Mouse (Mus musculus): ENCODE measurements around the gene Kdr. TPM values are rescaled to one million over a fixed set of nuclear protein-coding genes. Genes with fewer than 3 reads are reported as not detected.

Gene Kdr
- polyA plus RNA-seq, 1 experiment from 2014 or later, result 26.3 TPM

DNA sequence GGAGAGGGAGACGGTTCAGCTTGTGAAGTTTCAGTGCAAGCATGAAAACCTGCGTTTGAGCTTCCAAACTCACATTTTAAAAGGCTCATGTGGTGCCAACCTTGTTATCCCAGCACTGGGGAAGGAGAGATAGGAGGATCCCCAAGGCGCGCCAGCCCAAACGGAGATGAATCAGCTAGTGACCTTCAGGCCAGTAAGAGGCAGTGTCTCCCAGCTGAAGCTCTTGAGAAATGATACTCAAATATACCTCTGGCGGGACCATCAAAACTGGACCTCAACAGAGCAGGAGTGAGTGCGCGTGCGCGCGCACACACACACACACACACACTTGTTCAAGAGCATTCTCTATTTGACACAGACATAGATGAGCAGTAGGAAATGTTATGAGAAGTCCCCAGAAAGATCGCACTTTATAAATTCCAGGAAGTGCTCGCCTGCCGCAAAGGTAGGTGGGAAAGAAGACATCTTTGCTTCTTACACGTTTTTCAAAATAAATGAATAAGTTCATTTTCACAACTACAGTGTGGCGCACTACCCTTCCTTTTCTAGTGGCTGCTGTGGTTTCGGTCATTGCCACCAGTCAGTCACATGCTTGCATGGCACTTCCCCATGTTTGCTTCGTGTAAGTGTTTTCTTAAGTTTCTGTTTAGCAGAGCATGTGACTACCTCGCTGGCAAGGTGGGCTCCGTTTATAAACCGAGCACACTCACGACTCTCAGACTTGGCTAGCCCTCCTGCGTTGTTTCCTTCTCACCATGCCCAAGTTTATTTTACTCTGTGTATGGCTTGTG lies 2.5 kb upstream of the Kdr start:
- Histone ChIP-seq H3K36me3 (no peaks in the 10 kb centered on the region), H3K27me3 (ENCODE audit: insufficient read depth, poor library complexity, severe bottlenecking) (peaks cover 64% of the 10 kb centered on the region), H3K27ac (no peak overlapping the region), H3K9me3 (no peaks in the 10 kb centered on the region), H3K4me3 (no peak overlapping the region), H3K4me1 (replicated peaks) (peaks cover 20% of the 10 kb centered on the region)
- no peak for DNase-seq (ENCODE audit: low spot score)
- 68% methylated on average over 23 of the region's 23 CpGs for WGBS

DNA sequence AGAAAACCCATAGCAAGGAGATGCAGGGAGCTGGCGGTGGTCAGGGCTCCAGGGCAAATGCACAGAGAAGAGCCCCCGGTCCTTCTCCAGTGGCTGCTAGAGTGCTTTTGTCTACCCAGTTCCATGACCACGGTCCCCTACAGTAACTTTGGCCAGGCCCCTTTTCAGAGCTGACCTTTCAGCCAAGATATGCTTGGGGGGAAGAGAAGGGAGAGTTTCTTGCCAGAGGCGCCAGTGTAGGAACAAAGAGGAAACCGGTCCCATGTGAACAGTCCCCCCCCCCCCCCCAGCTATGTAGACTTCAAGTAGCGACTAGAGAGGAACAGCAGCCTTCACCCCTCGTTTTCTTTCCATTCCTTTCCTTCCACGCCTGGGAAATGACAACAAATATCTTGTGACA lies 850 bp upstream of the Kdr start:
- Histone ChIP-seq H3K4me1 (replicated peaks) (peaks cover 32% of the 10 kb centered on the region), H3K9me3 (no peaks in the 10 kb centered on the region), H3K27me3 (ENCODE audit: insufficient read depth, poor library complexity, severe bottlenecking) (peaks cover 76% of the 10 kb centered on the region), H3K36me3 (no peaks in the 10 kb centered on the region), H3K4me3 (peak overlapping the region; percentile 77), H3K27ac (peak overlapping the region; percentile 79)
- peak; percentile 28 for DNase-seq (ENCODE audit: low spot score)
- WGBS, result 3% methylated on average over 8 of the region's 8 CpGs

DNA sequence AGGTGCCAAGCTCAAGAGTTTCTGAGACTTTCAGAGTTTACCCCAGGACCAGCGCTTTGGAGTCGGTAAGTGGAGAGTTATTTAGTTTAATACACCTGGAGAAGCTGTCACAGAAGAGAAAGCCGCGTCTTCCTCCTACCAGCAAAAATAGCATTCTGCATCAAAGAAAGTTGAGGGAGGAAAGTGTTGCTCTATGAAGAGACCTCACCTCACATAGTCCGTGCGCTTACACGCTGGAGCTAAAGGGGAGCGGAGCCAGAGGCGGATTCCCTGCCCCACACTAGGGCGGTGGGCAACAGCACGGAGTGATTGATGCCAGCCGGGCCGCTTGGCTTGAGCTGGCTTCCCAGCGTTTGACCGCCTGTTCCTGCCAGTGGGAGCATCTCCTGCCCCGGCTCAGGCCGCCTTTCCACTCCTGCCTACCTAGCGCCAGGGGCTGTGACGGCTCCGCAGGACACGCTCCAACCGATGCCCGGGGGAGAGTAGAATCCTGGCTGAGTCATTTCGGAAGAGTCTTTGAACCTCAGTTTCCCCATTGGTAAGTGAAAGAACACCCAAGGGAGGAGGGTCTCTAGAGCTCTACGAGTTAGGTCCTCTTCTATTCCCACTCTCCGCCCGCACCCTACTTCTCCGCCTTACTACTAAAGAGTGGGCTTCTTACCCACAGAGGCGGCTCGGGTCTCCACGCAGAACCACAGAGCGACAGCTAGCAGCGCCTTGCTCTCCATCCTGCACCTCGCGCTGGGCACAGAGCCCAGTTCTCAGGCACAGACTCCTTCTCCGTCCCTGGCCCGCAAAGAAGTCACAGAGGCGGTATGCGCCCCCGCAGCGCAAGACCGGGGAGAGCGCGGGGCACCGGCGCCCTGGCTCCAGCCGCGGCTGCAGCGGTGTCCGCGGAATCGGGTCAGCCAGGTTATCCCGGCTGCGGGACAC lies 551 bp downstream of the Kdr start:
- H3K4me1 ChIP-seq (replicated peaks), result peaks cover 32% of the 10 kb centered on the region
- peak overlapping the region; percentile 77 for H3K4me3 ChIP-seq
- no peaks in the 10 kb centered on the region for H3K36me3 ChIP-seq
- H3K27ac ChIP-seq, result peak overlapping the region; percentile 79
- H3K27me3 ChIP-seq (ENCODE audit: insufficient read depth, poor library complexity, severe bottlenecking), result peaks cover 87% of the 10 kb centered on the region
- no peaks in the 10 kb centered on the region for H3K9me3 ChIP-seq
- peak; percentile 41 for DNase-seq (ENCODE audit: low spot score)
- WGBS, result 1% methylated on average over 54 of the region's 54 CpGs

DNA sequence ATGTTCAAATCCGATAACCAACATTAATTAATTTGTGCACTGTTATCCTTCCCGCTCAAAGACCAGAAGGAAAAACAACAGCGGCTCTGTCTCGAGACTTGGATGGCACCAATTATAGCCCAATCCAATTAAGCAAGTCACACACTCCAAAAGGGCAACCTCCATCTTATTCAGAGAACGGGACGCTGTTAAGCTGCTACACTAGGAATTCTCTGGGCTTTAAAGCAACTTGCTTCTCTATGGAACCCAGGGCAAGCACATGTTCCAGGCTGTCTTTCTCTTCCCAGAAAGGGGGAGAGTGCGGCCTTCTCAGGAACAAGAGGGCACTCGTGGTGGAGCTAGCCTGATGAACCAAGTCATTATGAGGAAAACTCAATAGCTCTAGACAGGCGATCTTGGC lies 1.6 kb downstream of the Kdr start:
- peaks cover 85% of the 10 kb centered on the region for H3K27me3 ChIP-seq (ENCODE audit: insufficient read depth, poor library complexity, severe bottlenecking)
- H3K27ac ChIP-seq, result no peak overlapping the region
- 0 out of 2 replicates have a peak overlapping the region, but pooled peaks have one; percentile 77 for H3K4me3 ChIP-seq
- no peak for DNase-seq (ENCODE audit: low spot score)
- WGBS, result 50% methylated on average over 9 of the region's 9 CpGs
- H3K9me3 ChIP-seq, result no peaks in the 10 kb centered on the region
- peaks cover 32% of the 10 kb centered on the region for H3K4me1 ChIP-seq (replicated peaks)
- H3K36me3 ChIP-seq, result no peaks in the 10 kb centered on the region

DNA sequence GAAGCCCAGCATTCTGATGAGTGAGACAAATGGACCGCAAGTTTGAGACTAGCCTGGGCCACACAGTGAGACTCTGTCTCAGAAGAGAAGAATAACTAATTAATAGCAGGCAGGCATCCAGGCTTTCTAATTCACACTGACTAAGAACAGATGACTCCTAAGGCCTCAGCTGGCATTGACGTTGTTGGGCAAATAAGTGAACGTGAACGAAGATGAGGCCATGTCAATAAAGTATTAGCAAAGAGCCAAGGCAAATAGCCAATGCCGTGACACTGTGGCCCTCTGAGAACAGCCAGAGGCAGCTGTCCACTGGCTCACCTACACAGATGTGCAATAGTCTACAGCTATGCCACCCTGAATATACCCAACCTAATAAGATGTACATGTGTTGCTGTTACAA lies 2.9 kb downstream of the Kdr start:
- Histone ChIP-seq H3K27ac (no peak overlapping the region), H3K9me3 (no peaks in the 10 kb centered on the region), H3K27me3 (ENCODE audit: insufficient read depth, poor library complexity, severe bottlenecking) (peaks cover 72% of the 10 kb centered on the region), H3K4me3 (peak overlapping the region; percentile 23), H3K36me3 (no peaks in the 10 kb centered on the region), H3K4me1 (replicated peaks) (peaks cover 35% of the 10 kb centered on the region)
- WGBS, result 71% methylated on average over 5 of the region's 5 CpGs
- DNase-seq (ENCODE audit: low spot score), result no peak

DNA sequence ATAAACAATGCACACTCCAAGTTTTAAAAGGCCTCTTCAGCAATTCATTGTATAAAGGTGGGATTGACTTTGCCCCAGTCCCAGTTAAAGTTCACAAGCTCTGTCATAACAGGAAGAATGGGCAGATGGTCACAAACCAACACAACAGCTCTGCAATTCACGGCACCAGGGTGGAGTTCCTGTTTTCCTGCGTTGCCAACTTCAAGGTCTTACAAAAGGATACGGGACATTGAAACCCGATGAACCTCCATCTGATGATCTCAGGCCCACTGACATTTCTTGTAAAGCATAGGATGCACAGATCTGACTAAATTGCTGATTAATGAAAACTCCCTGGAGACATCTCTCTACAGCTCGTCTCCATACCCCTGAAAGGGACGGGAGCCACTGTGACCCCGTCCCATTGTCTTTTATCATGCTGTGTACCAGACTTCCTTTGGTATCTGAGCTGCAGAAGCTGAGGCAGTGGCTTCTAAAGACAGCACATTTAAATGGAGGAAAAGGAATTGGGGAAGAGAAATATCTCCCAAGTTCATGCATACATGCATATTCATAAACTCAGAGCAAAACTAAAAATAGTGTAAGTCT lies 3.6 kb downstream of the Kdr start:
- Histone ChIP-seq H3K9me3 (no peaks in the 10 kb centered on the region), H3K27ac (no peak overlapping the region), H3K36me3 (no peaks in the 10 kb centered on the region), H3K27me3 (ENCODE audit: insufficient read depth, poor library complexity, severe bottlenecking) (peaks cover 64% of the 10 kb centered on the region), H3K4me1 (replicated peaks) (peaks cover 39% of the 10 kb centered on the region), H3K4me3 (no peak overlapping the region)
- WGBS, result 43% methylated on average over 7 of the region's 7 CpGs
- no peak for DNase-seq (ENCODE audit: low spot score)

DNA sequence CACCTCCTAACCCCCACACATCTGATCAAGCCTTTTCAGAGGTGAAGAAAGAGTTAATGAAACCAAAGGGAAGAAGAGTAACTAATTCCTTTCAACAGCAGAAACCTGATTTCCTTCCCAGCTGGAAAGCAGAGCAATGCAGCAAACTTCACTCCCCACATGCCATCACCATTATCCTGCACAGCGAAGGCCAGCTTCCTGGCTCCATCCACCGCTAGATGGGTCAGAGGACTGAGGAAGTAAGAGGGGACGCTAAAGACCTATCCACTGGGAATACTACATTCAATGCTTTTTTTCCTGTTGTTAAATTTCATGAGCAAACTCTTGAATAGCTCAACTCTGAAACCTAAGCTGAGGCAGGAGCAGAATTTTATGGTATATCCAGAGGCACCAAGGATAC lies 8.4 kb downstream of the Kdr start:
- DNase-seq (ENCODE audit: low spot score), result no peak
- H3K27me3 ChIP-seq (ENCODE audit: insufficient read depth, poor library complexity, severe bottlenecking), result peaks cover 18% of the 10 kb centered on the region
- WGBS, result 29% methylated on average over 3 of the region's 3 CpGs
- H3K4me1 ChIP-seq (replicated peaks), result peaks cover 13% of the 10 kb centered on the region
- H3K9me3 ChIP-seq, result no peaks in the 10 kb centered on the region
- no peak overlapping the region for H3K27ac ChIP-seq
- H3K36me3 ChIP-seq, result no peaks in the 10 kb centered on the region
- no peak overlapping the region for H3K4me3 ChIP-seq

DNA sequence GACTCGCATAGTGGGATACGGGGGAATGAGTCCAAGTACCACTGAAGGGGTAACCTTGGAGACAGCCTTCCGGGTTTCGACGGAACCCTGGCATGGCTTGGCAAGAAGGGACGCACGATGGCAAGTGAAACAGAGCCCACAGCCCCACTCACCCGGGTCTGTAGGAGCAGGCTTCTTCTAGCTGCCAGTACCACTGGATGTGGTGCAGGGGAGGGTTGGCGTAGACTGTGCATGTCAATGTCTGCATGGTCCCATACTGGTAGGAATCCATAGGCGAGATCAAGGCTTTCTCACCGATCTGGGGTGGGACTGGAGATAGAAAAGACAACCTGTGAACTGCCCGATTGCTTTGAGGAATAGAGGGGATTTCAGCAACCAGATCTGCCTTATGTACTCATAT lies 15.7 kb downstream of the Kdr start:
- no peak overlapping the region for H3K4me3 ChIP-seq
- no peaks in the 10 kb centered on the region for H3K9me3 ChIP-seq
- H3K27ac ChIP-seq, result no peak overlapping the region
- no peaks in the 10 kb centered on the region for H3K36me3 ChIP-seq
- no peaks in the 10 kb centered on the region for H3K4me1 ChIP-seq (replicated peaks)
- DNase-seq (ENCODE audit: low spot score), result no peak
- WGBS, result 93% methylated on average over 12 of the region's 12 CpGs
- H3K27me3 ChIP-seq (ENCODE audit: insufficient read depth, poor library complexity, severe bottlenecking), result no peaks in the 10 kb centered on the region

DNA sequence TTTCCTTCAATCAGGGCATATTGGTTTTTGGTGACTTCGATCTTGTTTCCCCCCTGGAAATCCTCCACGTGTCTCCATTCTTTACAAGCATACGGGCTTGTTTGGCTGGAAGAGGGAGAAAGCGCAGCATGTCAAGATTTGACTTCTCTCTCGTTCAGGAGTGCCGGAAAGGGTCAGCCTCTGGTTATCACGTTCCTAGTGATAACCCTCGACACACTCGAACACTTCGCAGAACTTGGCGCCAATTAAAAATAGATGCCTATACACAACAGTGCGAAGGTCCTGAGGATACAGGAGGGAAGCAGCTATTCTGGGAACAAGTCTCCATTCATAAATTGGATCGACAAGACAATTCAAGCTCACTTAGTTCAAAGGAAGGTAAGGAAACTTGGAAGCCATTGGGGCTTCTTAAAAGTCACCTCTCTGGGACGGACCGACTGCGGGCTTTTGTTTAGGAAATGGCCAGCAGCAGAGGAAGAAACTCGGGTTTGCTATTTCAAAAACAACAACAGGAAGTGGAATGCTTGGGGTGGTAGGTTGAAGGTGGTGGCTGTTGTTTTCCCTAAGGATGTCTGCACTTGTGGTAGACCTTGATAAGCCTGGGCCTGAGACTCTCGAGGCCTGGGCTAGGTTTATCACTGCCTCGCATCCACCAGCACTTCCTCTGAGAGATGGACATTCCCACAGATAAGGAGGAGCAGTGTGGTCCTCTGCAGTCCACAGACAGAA lies 16.4 kb downstream of the Kdr start:
- Histone ChIP-seq H3K4me1 (replicated peaks) (no peaks in the 10 kb centered on the region), H3K9me3 (no peaks in the 10 kb centered on the region), H3K27ac (no peak overlapping the region), H3K36me3 (no peaks in the 10 kb centered on the region), H3K4me3 (no peak overlapping the region), H3K27me3 (ENCODE audit: insufficient read depth, poor library complexity, severe bottlenecking) (no peaks in the 10 kb centered on the region)
- 84% methylated on average over 19 of the region's 19 CpGs for WGBS
- DNase-seq (ENCODE audit: low spot score), result no peak

DNA sequence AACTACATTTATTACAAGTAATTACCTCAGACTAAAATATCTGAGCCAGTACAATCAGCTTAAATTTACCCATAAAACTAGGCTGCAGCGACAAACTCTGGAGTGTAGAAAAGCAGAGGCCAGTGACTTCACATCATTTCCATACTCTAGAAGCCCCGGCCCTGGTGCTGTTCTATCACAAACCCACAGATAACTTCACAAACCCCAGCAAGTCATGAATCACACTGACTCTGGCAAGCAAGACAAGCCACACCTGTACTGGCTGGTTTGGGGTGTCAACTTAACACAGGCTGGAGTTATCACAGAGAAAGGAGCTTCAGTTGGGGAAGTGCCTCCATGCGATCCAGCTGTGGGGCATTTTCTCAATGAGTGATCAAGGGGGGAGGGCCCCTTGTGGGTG lies 18.4 kb downstream of the Kdr start:
- H3K4me3 ChIP-seq, result no peak overlapping the region
- no peaks in the 10 kb centered on the region for H3K36me3 ChIP-seq
- no peaks in the 10 kb centered on the region for H3K4me1 ChIP-seq (replicated peaks)
- H3K27me3 ChIP-seq (ENCODE audit: insufficient read depth, poor library complexity, severe bottlenecking), result peaks cover 3% of the 10 kb centered on the region; the same call in 1 of the 2 replicates
- DNase-seq (ENCODE audit: low spot score), result no peak
- no peaks in the 10 kb centered on the region for H3K9me3 ChIP-seq
- 87% methylated on average over 3 of the region's 3 CpGs for WGBS
- H3K27ac ChIP-seq, result no peak overlapping the region

DNA sequence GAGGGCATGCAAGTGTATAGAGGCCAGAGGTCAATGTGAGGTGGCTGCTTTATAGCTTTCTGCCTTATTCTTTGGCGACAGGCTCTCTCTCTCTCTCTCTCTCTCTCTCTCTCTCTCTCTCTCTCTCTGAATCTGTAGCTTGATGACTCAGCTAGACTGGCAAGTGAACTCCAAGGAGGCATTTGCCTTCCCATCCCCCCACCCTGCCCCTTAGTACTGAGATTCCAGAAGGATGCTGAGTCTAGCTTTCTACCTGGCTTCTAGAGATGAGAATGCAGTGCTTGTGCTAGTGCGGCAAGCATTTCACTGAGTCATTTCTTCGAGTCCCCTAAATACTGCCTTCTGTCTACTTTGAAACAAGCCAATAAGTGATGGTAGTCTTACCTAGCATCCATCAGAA lies 21.7 kb downstream of the Kdr start:
- Histone ChIP-seq H3K27ac (no peak overlapping the region), H3K27me3 (ENCODE audit: insufficient read depth, poor library complexity, severe bottlenecking) (peaks cover 13% of the 10 kb centered on the region), H3K4me3 (no peak overlapping the region), H3K4me1 (replicated peaks) (peaks cover 9% of the 10 kb centered on the region; the same call in 1 of the 2 replicates), H3K9me3 (no peaks in the 10 kb centered on the region), H3K36me3 (no peaks in the 10 kb centered on the region)
- no peak for DNase-seq (ENCODE audit: low spot score)
- 79% methylated on average over 3 of the region's 3 CpGs for WGBS

DNA sequence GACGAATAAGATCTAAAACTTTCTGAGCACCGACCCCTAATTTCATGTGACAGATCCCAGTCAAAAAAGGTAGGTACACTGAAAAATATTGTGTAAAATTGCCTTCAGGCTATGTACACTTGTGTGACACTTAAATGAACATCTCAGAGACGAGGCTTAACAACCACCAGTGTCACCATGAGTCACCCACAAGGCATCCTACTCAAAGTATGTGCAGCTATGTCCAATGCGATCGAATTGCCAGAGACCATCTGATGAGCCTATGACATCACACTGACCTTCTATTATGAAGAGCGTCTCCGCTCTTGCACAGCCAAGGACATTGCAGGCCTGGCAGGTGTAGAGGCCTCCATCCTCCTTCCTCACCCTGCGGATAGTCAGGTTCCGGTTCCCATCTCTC lies 22.4 kb downstream of the Kdr start:
- Histone ChIP-seq H3K36me3 (no peaks in the 10 kb centered on the region), H3K4me3 (no peak overlapping the region), H3K27ac (no peak overlapping the region), H3K4me1 (replicated peaks) (peaks cover 11% of the 10 kb centered on the region; the same call in 1 of the 2 replicates), H3K27me3 (ENCODE audit: insufficient read depth, poor library complexity, severe bottlenecking) (peaks cover 18% of the 10 kb centered on the region), H3K9me3 (no peaks in the 10 kb centered on the region)
- DNase-seq (ENCODE audit: low spot score), result no peak
- WGBS, result 94% methylated on average over 9 of the region's 9 CpGs

Measured in hindbrain, embryonic 10.5 days (tissue).